ENCODE assay signal across 15 mouse cellular contexts in the genomic region with DNA sequence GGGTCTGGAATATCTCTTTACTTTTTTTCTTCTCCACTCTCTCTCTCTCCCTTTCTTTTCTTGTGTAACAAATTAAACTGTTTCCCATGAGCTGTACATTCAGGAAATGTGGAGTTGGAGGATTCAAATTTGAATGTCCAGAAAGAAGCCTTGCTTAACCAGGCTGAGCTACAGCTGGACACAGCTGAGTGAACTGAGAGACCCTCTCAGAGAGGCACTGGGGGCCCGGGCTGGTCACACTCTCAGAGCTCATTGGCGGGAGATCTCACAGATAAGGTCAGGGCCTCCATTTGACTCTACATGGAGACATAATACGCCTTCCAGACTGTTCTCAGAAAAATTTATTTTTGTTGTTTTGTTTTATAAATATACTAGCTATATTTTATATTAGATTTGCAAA. TPM values are rescaled to one million over a fixed set of nuclear protein-coding genes. Genes with fewer than 3 reads are reported as not detected.
A peak's percentile ranks its signal among the peaks of the same experiment; 100 is the strongest.
DNase-seq lines count a peak whose midpoint lies in the region; ATAC-seq and TF ChIP-seq lines count a peak whose summit lies in the region.
"Had no signal": no experiment of that assay in that cellular context is flagged by ENCODE, and none has a peak within 500 bp of the region (broad histone marks: within the 10 kb centered on the region; RNA-seq: fewer than 3 reads in every experiment).

No protein-coding gene starts in this region.

- no peak for DNase-seq in kidney, adult 18-20 months
- DNase-seq in lung, embryonic 14.5 days: peak; percentile 65
- DNase-seq in lung, postnatal 25 days (ENCODE audit: low spot score): no peak
- no peak for DNase-seq in right cerebral cortex, postnatal 4 days
- DNase-seq: adrenal gland, adult 8-10 months; cerebellum, adult 8-10 months; forebrain, postnatal 0 days; thymus, postnatal 4 days had no signal

- TF ChIP-seq CTCF in lung, embryonic 14.5 days (IDR thresholded peaks at IDR 0.05; ENCODE audit: low read depth): no peak

- peak overlapping the region; percentile 67; the same call in 1 of the 2 replicates for H3K27ac ChIP-seq in kidney, embryonic 14.5 days (ENCODE audit: low read depth, low read length)
- H3K27ac ChIP-seq in lung, embryonic 14.5 days (ENCODE audit: low read depth): peak overlapping the region; percentile 34
- H3K27ac ChIP-seq in embryonic facial prominence, embryonic 15.5 days (replicated peaks): 0 out of 2 replicates have a peak overlapping the region, but pooled peaks have one; percentile 17
- H3K27ac ChIP-seq in stomach, embryonic 15.5 days: peak overlapping the region; percentile 69; the same call in 1 of the 2 replicates
- H3K27ac ChIP-seq: forebrain, embryonic 10.5 days; limb, embryonic 15.5 days; liver, embryonic 15.5 days had no signal

- H3K4me1 ChIP-seq in kidney, embryonic 14.5 days (ENCODE audit: control insufficient read depth, insufficient read depth, low read length): peaks cover 6% of the 10 kb centered on the region; the same call in 1 of the 2 replicates
- H3K4me1 ChIP-seq in lung, embryonic 14.5 days (ENCODE audit: insufficient read depth): peaks cover 9% of the 10 kb centered on the region; the same call in 1 of the 2 replicates
- peaks cover 9% of the 10 kb centered on the region; the same call in 1 of the 2 replicates for H3K4me1 ChIP-seq in embryonic facial prominence, embryonic 15.5 days
- H3K4me1 ChIP-seq in stomach, embryonic 15.5 days: peaks cover 7% of the 10 kb centered on the region; the same call in 1 of the 2 replicates
- H3K4me1 ChIP-seq: liver, embryonic 15.5 days had no signal

- H3K36me3 ChIP-seq in kidney, embryonic 14.5 days (ENCODE audit: control insufficient read depth, insufficient read depth, low read length): no peaks in the 10 kb centered on the region
- no peaks in the 10 kb centered on the region for H3K36me3 ChIP-seq in lung, embryonic 14.5 days (ENCODE audit: insufficient read depth)
- no peaks in the 10 kb centered on the region for H3K36me3 ChIP-seq in embryonic facial prominence, embryonic 15.5 days
- H3K36me3 ChIP-seq in stomach, embryonic 15.5 days: no peaks in the 10 kb centered on the region
- H3K36me3 ChIP-seq: forebrain, embryonic 10.5 days; limb, embryonic 15.5 days; liver, embryonic 15.5 days had no signal

- no peaks in the 10 kb centered on the region for H3K27me3 ChIP-seq in kidney, embryonic 14.5 days (ENCODE audit: control insufficient read depth, insufficient read depth, low read length)
- no peaks in the 10 kb centered on the region for H3K27me3 ChIP-seq in lung, embryonic 14.5 days (ENCODE audit: insufficient read depth, low read length)
- H3K27me3 ChIP-seq in embryonic facial prominence, embryonic 15.5 days: no peaks in the 10 kb centered on the region
- H3K27me3 ChIP-seq in stomach, embryonic 15.5 days (replicated peaks): no peaks in the 10 kb centered on the region
- H3K27me3 ChIP-seq: limb, embryonic 15.5 days; liver, embryonic 15.5 days had no signal

- no peak overlapping the region for H3K9ac ChIP-seq in kidney, embryonic 14.5 days (ENCODE audit: low read depth, low read length)
- H3K9ac ChIP-seq in lung, embryonic 14.5 days: no peak overlapping the region
- no peak overlapping the region for H3K9ac ChIP-seq in embryonic facial prominence, embryonic 15.5 days
- no peak overlapping the region for H3K9ac ChIP-seq in stomach, embryonic 15.5 days
- H3K9ac ChIP-seq: forebrain, postnatal 0 days; limb, embryonic 15.5 days; liver, embryonic 15.5 days had no signal

- WGBS in kidney, embryonic 14.5 days: 27% methylated on average over 3 of the region's 3 CpGs
- 38% methylated on average over 3 of the region's 3 CpGs for WGBS in lung, embryonic 14.5 days
- WGBS in embryonic facial prominence, embryonic 15.5 days: 46% methylated on average over 3 of the region's 3 CpGs
- WGBS in stomach, embryonic 15.5 days: 47% methylated on average over 3 of the region's 3 CpGs

- no peak overlapping the region for H3K4me2 ChIP-seq in kidney, embryonic 14.5 days (replicated peaks; ENCODE audit: low read depth, low read length)
- H3K4me2 ChIP-seq in lung, embryonic 14.5 days: no peak overlapping the region
- H3K4me2 ChIP-seq in embryonic facial prominence, embryonic 15.5 days (replicated peaks): no peak overlapping the region
- no peak overlapping the region for H3K4me2 ChIP-seq in stomach, embryonic 15.5 days
- H3K4me2 ChIP-seq: limb, embryonic 15.5 days; liver, embryonic 15.5 days; midbrain, embryonic 11.5 days had no signal

- H3K9me3 ChIP-seq in kidney, embryonic 14.5 days (ENCODE audit: control insufficient read depth, low read length): no peaks in the 10 kb centered on the region
- H3K9me3 ChIP-seq in lung, embryonic 14.5 days (ENCODE audit: low read depth, low read length): no peaks in the 10 kb centered on the region
- no peaks in the 10 kb centered on the region for H3K9me3 ChIP-seq in embryonic facial prominence, embryonic 15.5 days (replicated peaks)
- H3K9me3 ChIP-seq in stomach, embryonic 15.5 days: no peaks in the 10 kb centered on the region
- H3K9me3 ChIP-seq: forebrain, embryonic 10.5 days; limb, embryonic 15.5 days; liver, embryonic 15.5 days had no signal

- ATAC-seq in kidney, embryonic 14.5 days (ENCODE audit: low FRiP score, low TSS enrichment): peak; percentile 81
- peak; percentile 48; the same call in 1 of the 2 replicates for ATAC-seq in lung, embryonic 14.5 days (ENCODE audit: insufficient read depth)
- no peak for ATAC-seq in embryonic facial prominence, embryonic 15.5 days (ENCODE audit: insufficient number of reproducible peaks, low FRiP score, low TSS enrichment, low read depth)
- no peak for ATAC-seq in stomach, embryonic 15.5 days (ENCODE audit: insufficient read depth, low FRiP score, low read depth)
- ATAC-seq: forebrain, postnatal 0 days had no signal

- no peak overlapping the region for H3K4me3 ChIP-seq in kidney, embryonic 14.5 days (ENCODE audit: low read length)
- no peak overlapping the region for H3K4me3 ChIP-seq in lung, embryonic 14.5 days (ENCODE audit: low read depth, low read length)
- no peak overlapping the region for H3K4me3 ChIP-seq in embryonic facial prominence, embryonic 15.5 days (replicated peaks)
- no peak overlapping the region for H3K4me3 ChIP-seq in stomach, embryonic 15.5 days (replicated peaks)
- H3K4me3 ChIP-seq: forebrain, embryonic 10.5 days; limb, embryonic 15.5 days; liver, embryonic 15.5 days had no signal

RNA-seq across cellular contexts. Expression of a gene that starts 49.9 kb away (rescaled TPM):
- 24.3 and 42.3 TPM in 2 replicates for polyA plus RNA-seq in kidney, embryonic 14.5 days (2014; fragmentation: Nextera tagmentation; extraction: Ambion mirVana)
- 58.2 and 59.1 TPM in 2 replicates for polyA plus RNA-seq in lung, embryonic 14.5 days (2014; fragmentation: Nextera tagmentation; extraction: Ambion mirVana)
- 13.9 and 14.1 TPM in 2 replicates for polyA plus RNA-seq in embryonic facial prominence, embryonic 15.5 days (2015; fragmentation: Nextera tagmentation; extraction: Ambion mirVana)
- polyA plus RNA-seq in stomach, embryonic 15.5 days (2015; fragmentation: Nextera tagmentation; extraction: Ambion mirVana): 10.7 and 11.1 TPM in 2 replicates

Comparison
In these comparisons a context has a peak if more than half of its experiments do, and no peak if none do; other contexts are left out.
1. ATAC-seq: peak in kidney, embryonic 14.5 days (single experiment) and lung, embryonic 14.5 days (single experiment); none in embryonic facial prominence, embryonic 15.5 days (single experiment) and stomach, embryonic 15.5 days (single experiment).
2. H3K27ac ChIP-seq: peak in every context shown above with its lines; median percentile 69 in stomach, embryonic 15.5 days; 67 in kidney, embryonic 14.5 days; 34 in lung, embryonic 14.5 days; 17 in embryonic facial prominence, embryonic 15.5 days.